ENCODE assay signal across 8 mouse cellular contexts in the genomic region with DNA sequence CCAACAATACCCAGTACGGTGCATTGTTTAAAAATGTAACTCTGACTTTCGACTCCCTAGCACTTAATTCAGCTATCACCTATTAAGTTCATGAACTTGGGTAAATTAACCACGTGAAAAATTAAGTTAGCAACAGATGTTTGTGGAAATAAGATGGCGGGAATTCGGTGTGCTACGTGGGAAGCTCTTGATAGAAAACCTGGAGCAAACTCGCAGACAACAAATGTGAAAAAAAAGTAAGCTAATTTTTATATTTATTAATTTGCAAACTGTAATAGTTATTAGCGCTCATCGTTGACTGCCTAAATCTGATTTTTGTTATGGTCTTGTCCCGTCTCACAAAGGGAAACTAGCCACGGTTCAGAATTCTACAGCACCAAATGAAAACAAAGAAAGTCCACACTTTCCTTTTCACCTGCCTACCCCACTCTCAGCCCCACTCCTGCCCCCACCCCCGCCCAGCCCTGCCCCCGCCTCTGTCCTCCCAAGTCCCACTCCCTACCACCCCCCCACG. TPM values are rescaled to one million over a fixed set of nuclear protein-coding genes. Genes with fewer than 3 reads are reported as not detected.
DNase-seq lines count a peak whose midpoint lies in the region; ATAC-seq lines count a peak whose summit lies in the region.

No protein-coding gene starts in this region.

- no peak for DNase-seq in heart, postnatal 36 days
- peak; percentile 63 for DNase-seq in Muller cell, postnatal 12 days (ENCODE audit: inconsistent ontology term)
- DNase-seq in hindbrain, embryonic 11.5 days (ENCODE audit: low spot score): no peak
- DNase-seq in gastrocnemius, postnatal 36 days: no peak
- no peak for DNase-seq in gastrocnemius, adult 8-10 months (ENCODE audit: low spot score in 2 of 2)
- no peak for DNase-seq in layer of hippocampus, postnatal 25 days (ENCODE audit: extremely low spot score in 1 of 2, low spot score in 1 of 2)

- H3K4me2 ChIP-seq in heart, embryonic 13.5 days: peak overlapping the region; percentile 94
- peak overlapping the region; percentile 79 for H3K4me2 ChIP-seq in hindbrain, embryonic 11.5 days (replicated peaks; ENCODE audit: low read depth, low read length)
- H3K4me2 ChIP-seq in midbrain, embryonic 13.5 days (replicated peaks): peak overlapping the region; percentile 88

- peak overlapping the region; percentile 88 for H3K9ac ChIP-seq in heart, embryonic 13.5 days
- H3K9ac ChIP-seq in hindbrain, embryonic 11.5 days (ENCODE audit: low read depth, low read length): peak overlapping the region; percentile 52; the same call in 1 of the 2 replicates
- peak overlapping the region; percentile 60 for H3K9ac ChIP-seq in midbrain, embryonic 13.5 days (replicated peaks)

- intact Hi-C loops in heart, postnatal 36 days (cut with DNase I): loop anchor here (5.0 to 10.0 kb wide), 2 partner anchors 421 to 787 kb away; partner anchors contain the start of gene Mettl3
- intact Hi-C loops in gastrocnemius, postnatal 36 days (cut with DNase I): loop anchor here (10.0 kb wide), 1 partner anchor 431 kb away; no protein-coding TSS in a partner anchor

- peaks cover 33% of the 10 kb centered on the region for H3K36me3 ChIP-seq in heart, embryonic 13.5 days
- H3K36me3 ChIP-seq in hindbrain, embryonic 11.5 days (ENCODE audit: control insufficient read depth, insufficient read depth, low read length): peaks cover 2% of the 10 kb centered on the region; the same call in 1 of the 2 replicates
- H3K36me3 ChIP-seq in midbrain, embryonic 13.5 days: peaks cover 25% of the 10 kb centered on the region

- H3K27me3 ChIP-seq in heart, embryonic 13.5 days (replicated peaks): no peaks in the 10 kb centered on the region
- H3K27me3 ChIP-seq in hindbrain, embryonic 11.5 days (ENCODE audit: control insufficient read depth, insufficient read depth, low read length): no peaks in the 10 kb centered on the region
- H3K27me3 ChIP-seq in midbrain, embryonic 13.5 days: no peaks in the 10 kb centered on the region

- no peaks in the 10 kb centered on the region for H3K9me3 ChIP-seq in heart, embryonic 13.5 days
- no peaks in the 10 kb centered on the region for H3K9me3 ChIP-seq in hindbrain, embryonic 11.5 days (ENCODE audit: control insufficient read depth, low read length)
- no peaks in the 10 kb centered on the region for H3K9me3 ChIP-seq in midbrain, embryonic 13.5 days

- H3K4me3 ChIP-seq in heart, embryonic 13.5 days: peak overlapping the region; percentile 80
- peak overlapping the region; percentile 70 for H3K4me3 ChIP-seq in hindbrain, embryonic 11.5 days (ENCODE audit: low read depth, low read length)
- peak overlapping the region; percentile 81 for H3K4me3 ChIP-seq in midbrain, embryonic 13.5 days (replicated peaks)

- ATAC-seq in heart, embryonic 13.5 days (ENCODE audit: extremely low read depth, insufficient number of reproducible peaks, low FRiP score, low TSS enrichment): no peak
- ATAC-seq in hindbrain, embryonic 11.5 days (ENCODE audit: low FRiP score): peak; percentile 65
- ATAC-seq in midbrain, embryonic 13.5 days: peak; percentile 0

- peaks cover 13% of the 10 kb centered on the region for H3K4me1 ChIP-seq in heart, embryonic 13.5 days
- H3K4me1 ChIP-seq in hindbrain, embryonic 11.5 days (replicated peaks; ENCODE audit: control insufficient read depth, insufficient read depth, low read length): no peaks in the 10 kb centered on the region; the same call in 1 of the 2 replicates
- peaks cover 20% of the 10 kb centered on the region for H3K4me1 ChIP-seq in midbrain, embryonic 13.5 days (replicated peaks)

- 2% methylated on average over 14 of the region's 14 CpGs for WGBS in heart, embryonic 13.5 days
- 1% methylated on average over 14 of the region's 14 CpGs for WGBS in hindbrain, embryonic 11.5 days
- WGBS in midbrain, embryonic 13.5 days: 1% methylated on average over 14 of the region's 14 CpGs

- peak overlapping the region; percentile 80 for H3K27ac ChIP-seq in heart, embryonic 13.5 days (replicated peaks)
- peak overlapping the region; percentile 63 for H3K27ac ChIP-seq in hindbrain, embryonic 11.5 days (ENCODE audit: low read depth, low read length)
- H3K27ac ChIP-seq in midbrain, embryonic 13.5 days: peak overlapping the region; percentile 89

RNA-seq across cellular contexts. Expression of gene Mettl17, which starts 0.6 kb away (rescaled TPM):
- polyA plus RNA-seq in heart, embryonic 13.5 days (2015; fragmentation: Nextera tagmentation; extraction: Ambion mirVana): 38.3 and 40.5 TPM in 2 replicates
- total RNA-seq in heart, postnatal 36 days (2021): 10 to 100 TPM; 19.3 to 24.4 TPM
- polyA plus RNA-seq in hindbrain, embryonic 11.5 days (2014; fragmentation: Nextera tagmentation; extraction: Ambion mirVana): 49.0 and 52.8 TPM in 2 replicates
- 82.7 and 87.6 TPM in 2 replicates for polyA plus RNA-seq in midbrain, embryonic 13.5 days (2015; fragmentation: Nextera tagmentation; extraction: Ambion mirVana)
- 10 to 100 TPM; 11.7 to 14.4 TPM for total RNA-seq in gastrocnemius, postnatal 36 days (2021)
- 10 to 100 TPM in 3 of 4 experiments, 1 to 10 TPM in 1; 8.6 to 14.7 (median 12.3) TPM for total RNA-seq in gastrocnemius, adult 8-10 months (2022)
- 10 to 100 TPM; 25.2 to 38.9 TPM for total RNA-seq in layer of hippocampus, postnatal 25 days (2021)

RNA-seq across cellular contexts. Expression of gene Slc39a2, which starts 8.6 kb away (rescaled TPM):
- polyA plus RNA-seq in heart, embryonic 13.5 days (2015; fragmentation: Nextera tagmentation; extraction: Ambion mirVana): 0.13 and 0.48 TPM in 2 replicates
- total RNA-seq in heart, postnatal 36 days (2021): under 1 TPM; 0.11 to 0.22 TPM
- polyA plus RNA-seq in hindbrain, embryonic 11.5 days (2014; fragmentation: Nextera tagmentation; extraction: Ambion mirVana): 0.45 and 0.59 TPM in 2 replicates
- 1.8 and 2.0 TPM in 2 replicates for polyA plus RNA-seq in midbrain, embryonic 13.5 days (2015; fragmentation: Nextera tagmentation; extraction: Ambion mirVana)
- total RNA-seq in gastrocnemius, postnatal 36 days (2021): under 1 TPM; 0.20 to 0.51 TPM
- total RNA-seq in gastrocnemius, adult 8-10 months (2022): under 1 TPM; 0.11 to 0.48 (median 0.33) TPM
- total RNA-seq in layer of hippocampus, postnatal 25 days (2021): 1 to 10 TPM; 4.8 to 6.6 TPM

RNA-seq across cellular contexts. Expression of gene Ndrg2, which starts 29.9 kb away (rescaled TPM):
- polyA plus RNA-seq in heart, embryonic 13.5 days (2015; fragmentation: Nextera tagmentation; extraction: Ambion mirVana): 223 and 248 TPM in 2 replicates
- total RNA-seq in heart, postnatal 36 days (2021): 1,000 to 10,000 TPM; 1,444 to 1,487 TPM
- polyA plus RNA-seq in hindbrain, embryonic 11.5 days (2014; fragmentation: Nextera tagmentation; extraction: Ambion mirVana): 11.8 and 12.3 TPM in 2 replicates
- 66.6 and 69.7 TPM in 2 replicates for polyA plus RNA-seq in midbrain, embryonic 13.5 days (2015; fragmentation: Nextera tagmentation; extraction: Ambion mirVana)
- 1,000 to 10,000 TPM; 1,350 to 1,506 TPM for total RNA-seq in gastrocnemius, postnatal 36 days (2021)
- total RNA-seq in gastrocnemius, adult 8-10 months (2022): 1,000 to 10,000 TPM; 1,880 to 2,007 (median 1,939) TPM
- total RNA-seq in layer of hippocampus, postnatal 25 days (2021): 100 to 1,000 TPM; 823 to 845 TPM

RNA-seq across cellular contexts. Expression of gene Ear6, which starts 30.6 kb away (rescaled TPM):
- not detected in 2 replicates for polyA plus RNA-seq in heart, embryonic 13.5 days (2015; fragmentation: Nextera tagmentation; extraction: Ambion mirVana)
- not detected for total RNA-seq in heart, postnatal 36 days (2021)
- polyA plus RNA-seq in hindbrain, embryonic 11.5 days (2014; fragmentation: Nextera tagmentation; extraction: Ambion mirVana): not detected in 2 replicates
- polyA plus RNA-seq in midbrain, embryonic 13.5 days (2015; fragmentation: Nextera tagmentation; extraction: Ambion mirVana): not detected in 2 replicates
- total RNA-seq in gastrocnemius, postnatal 36 days (2021): not detected
- total RNA-seq in gastrocnemius, adult 8-10 months (2022): not detected
- total RNA-seq in layer of hippocampus, postnatal 25 days (2021): not detected

RNA-seq across cellular contexts. Expression of gene Tppp2, which starts 34.1 kb away (rescaled TPM):
- polyA plus RNA-seq in heart, embryonic 13.5 days (2015; fragmentation: Nextera tagmentation; extraction: Ambion mirVana): not detected in 2 replicates
- not detected for total RNA-seq in heart, postnatal 36 days (2021)
- polyA plus RNA-seq in hindbrain, embryonic 11.5 days (2014; fragmentation: Nextera tagmentation; extraction: Ambion mirVana): not detected in 2 replicates
- polyA plus RNA-seq in midbrain, embryonic 13.5 days (2015; fragmentation: Nextera tagmentation; extraction: Ambion mirVana): not detected in 2 replicates
- not detected for total RNA-seq in gastrocnemius, postnatal 36 days (2021)
- total RNA-seq in gastrocnemius, adult 8-10 months (2022): 1 to 10 TPM in 3 of 4 experiments, under 1 TPM in 1; 0.92 to 1.7 (median 1.7) TPM
- total RNA-seq in layer of hippocampus, postnatal 25 days (2021): not detected
